Mouse (Mus musculus) cortical plate, adult 2 months (tissue): Measurements from ENCODE around the gene Fras1.

ENCODE experiments used
- CTCF ChIP-seq: fragments of 200-500 bp; IDR thresholded peaks from 2 replicates; pipeline ENCODE4 v1.5.1; 2011; ENCODE audit warnings: mild to moderate bottlenecking, control low read depth, low read length; ENCODE audit not compliant: insufficient read depth; ENCODE audit errors: extremely low read depth
- POLR2A ChIP-seq: fragments of 200-500 bp; IDR thresholded peaks from 2 replicates; pipeline ENCODE4 v1.6.1; 2011; ENCODE audit warnings: mild to moderate bottlenecking, low read length, control low read depth; ENCODE audit not compliant: insufficient read depth; ENCODE audit errors: extremely low read depth

DNA sequence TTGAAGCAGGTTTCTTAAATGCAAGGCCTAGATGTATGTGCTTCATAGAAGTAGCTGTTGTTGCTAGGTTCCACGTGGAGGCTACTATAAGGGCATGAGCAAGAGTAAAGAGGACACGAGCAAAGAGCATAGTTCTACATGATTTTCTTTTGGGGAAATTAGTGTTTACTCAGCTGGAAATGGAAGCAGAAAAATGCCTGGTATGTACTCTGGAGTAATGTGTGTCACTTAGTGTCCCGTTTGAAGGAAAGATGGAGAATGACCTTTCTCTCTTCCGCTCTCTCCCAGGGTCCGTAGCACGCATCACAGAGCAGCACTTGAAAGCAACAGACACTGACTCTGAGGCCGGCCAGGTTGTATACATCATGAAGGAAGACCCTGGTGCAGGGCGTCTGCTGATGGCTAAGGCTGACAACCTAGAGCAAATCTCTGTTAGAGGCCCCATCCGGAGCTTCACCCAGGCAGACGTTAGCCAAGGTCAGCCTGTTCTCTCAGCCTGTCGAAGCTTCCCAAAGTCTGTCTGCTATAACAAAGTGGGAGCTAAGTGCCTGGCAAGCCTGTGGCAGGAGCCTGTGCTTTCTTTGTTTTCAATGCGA is 338.4 kb downstream of the Fras1 start:
- TF ChIP-seq CTCF = no peak
- no peak for TF ChIP-seq POLR2A
